Mouse (Mus musculus) embryonic stem cell, embryonic (primary cell): ENCODE results near the gene Parvg.

Experiments
- CTCF ChIA-PET, 4 experiments: fragments of 300-600 bp in 2 of 4; fragments of 350-600 bp in 2 of 4; sonication (Branson Sonifier 250); formaldehyde crosslinking; loops; one replicate each; lab custom pipeline; 2022; ENCODE audit warnings: inconsistent platforms in 2 of 4; lab: Charles Lee
- POLR2A ChIA-PET, 4 experiments: fragments of 300-600 bp in 2 of 4; fragments of 350-600 bp in 2 of 4; sonication (Branson Sonifier 250); formaldehyde crosslinking; loops; one replicate each; lab custom pipeline; 2022; ENCODE audit warnings: antibody characterized with exemption in 4 of 4, inconsistent platforms in 1 of 4; lab: Charles Lee

Parvg gene

DNA sequence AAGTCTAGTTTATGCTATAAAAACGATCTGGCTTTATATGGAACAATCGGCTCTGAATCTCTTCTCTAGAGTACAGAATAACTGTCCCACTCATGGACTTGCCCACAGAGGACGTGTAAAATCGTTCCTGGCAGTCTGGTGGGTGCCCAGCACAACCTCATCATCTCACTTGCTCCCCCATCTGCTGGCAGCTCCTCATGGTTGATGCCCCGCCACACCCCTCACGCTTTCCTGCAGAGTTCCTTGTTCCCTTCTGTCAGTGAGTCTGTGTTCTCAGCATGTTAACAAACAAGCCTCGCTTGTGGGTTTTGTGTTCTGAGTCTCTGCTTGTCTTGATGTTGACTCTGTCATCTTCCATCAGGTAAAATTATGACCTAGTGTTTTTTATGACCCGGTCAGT is 43.6 kb downstream of the Parvg start:
- POLR2A ChIA-PET = interaction anchor here in 1 of 4 experiments (0.6 kb wide), 1 partner anchor 619 kb away, joined by 3 read pairs; no protein-coding TSS in a partner anchor
- CTCF ChIA-PET = interaction anchor here in 1 of 4 experiments (0.6 kb wide), 1 partner anchor 462 kb away, joined by 3 read pairs; no protein-coding TSS in a partner anchor

DNA sequence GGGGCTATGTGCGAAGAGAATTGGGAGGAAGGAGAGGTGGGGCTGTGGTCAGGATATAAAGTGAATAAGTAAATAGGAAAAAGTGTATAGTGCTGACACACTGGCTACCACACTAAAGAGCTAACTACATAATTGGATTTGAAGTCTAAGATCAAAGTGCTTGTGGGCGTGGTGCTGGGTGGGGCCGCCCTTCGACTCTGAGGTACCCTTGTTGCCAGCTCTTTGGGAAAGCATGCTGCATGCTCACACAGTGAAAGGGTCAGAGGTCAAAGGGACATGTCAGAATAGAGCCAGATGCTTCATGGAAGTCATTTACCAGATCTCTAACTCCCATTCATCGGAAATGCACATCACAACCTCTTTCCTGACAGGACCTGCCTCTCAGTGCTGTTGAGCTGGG is 49.0 kb downstream of the Parvg start:
- CTCF ChIA-PET = interaction anchor here in 2 of 4 experiments (0.5 to 1.0 kb wide), 2 partner anchors 21 to 249 kb away, joined by 3 to 4 read pairs; no protein-coding TSS in a partner anchor
- POLR2A ChIA-PET = interaction anchor here in 1 of 4 experiments (0.8 kb wide), 1 partner anchor 21 kb away, joined by 3 read pairs; no protein-coding TSS in a partner anchor

DNA sequence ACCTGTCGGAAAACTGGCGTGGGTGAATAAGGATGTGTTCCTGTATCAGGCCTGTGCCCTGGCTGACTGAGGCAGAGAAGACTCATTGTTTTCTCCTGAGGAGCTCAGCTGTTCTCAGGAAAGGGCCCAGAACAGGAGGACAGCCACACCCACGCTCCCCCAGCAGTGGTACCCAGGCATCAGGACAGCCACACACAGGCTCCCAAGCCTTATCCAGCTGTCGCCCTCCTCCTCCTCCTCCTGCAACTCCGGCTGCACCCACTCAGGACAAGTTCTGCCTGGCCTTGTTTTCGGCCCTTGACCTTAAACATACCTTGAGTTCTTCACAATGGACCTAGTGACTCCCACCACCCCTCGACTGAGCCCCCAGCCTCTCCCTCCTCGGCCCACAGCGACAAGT is 54.9 kb downstream of the Parvg start:
- ChIA-PET CTCF (interaction anchor here in 1 of 4 experiments (0.6 kb wide), 1 partner anchor 554 kb away, joined by 4 read pairs; no protein-coding TSS in a partner anchor), POLR2A (no interaction called here)

DNA sequence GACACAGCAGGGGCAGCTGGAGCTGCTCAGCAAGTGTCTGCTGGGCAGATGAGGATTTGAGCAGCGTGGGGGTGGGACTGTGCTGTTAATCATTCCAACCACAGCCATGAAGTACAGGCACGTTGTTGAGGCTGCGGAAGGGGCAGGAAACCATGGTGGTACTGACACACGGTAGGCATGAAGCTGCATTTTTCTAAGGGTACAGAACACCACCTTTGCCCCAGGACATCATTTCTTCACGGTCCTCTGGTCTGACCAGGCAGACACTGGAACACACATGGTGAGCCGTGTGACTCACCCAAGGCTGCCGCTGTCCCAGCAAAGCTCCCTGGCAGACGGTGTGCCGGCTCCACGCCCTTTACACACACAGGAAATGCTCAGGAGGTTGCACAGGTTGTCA is 56.4 kb downstream of the Parvg start:
- ChIA-PET POLR2A (no interaction called here), CTCF (interaction anchor here in 1 of 4 experiments (1.4 kb wide), 1 partner anchor 13 kb away, joined by 3 read pairs; no protein-coding TSS in a partner anchor)

DNA sequence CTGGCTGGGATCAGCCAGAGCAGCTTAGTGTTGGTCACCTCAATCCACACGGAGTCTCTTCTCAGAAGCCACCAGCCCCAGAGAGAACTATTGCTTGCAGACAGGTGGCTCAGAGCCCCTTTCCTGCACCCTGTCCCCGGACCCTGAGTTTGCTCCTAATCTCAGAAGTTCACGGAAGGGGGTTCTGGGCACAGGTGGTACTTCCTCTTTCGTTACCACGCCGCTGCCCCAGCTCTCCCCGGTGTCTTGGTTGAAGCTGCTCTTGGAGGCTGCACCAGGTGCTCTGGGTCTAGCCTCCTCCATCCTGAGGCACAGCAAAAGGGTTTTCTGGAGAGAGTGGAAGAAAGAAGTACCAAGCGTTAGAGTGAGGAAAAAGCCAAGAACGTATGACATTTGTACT is 60.2 kb downstream of the Parvg start:
- ChIA-PET POLR2A (no interaction called here), CTCF (no interaction called here)

DNA sequence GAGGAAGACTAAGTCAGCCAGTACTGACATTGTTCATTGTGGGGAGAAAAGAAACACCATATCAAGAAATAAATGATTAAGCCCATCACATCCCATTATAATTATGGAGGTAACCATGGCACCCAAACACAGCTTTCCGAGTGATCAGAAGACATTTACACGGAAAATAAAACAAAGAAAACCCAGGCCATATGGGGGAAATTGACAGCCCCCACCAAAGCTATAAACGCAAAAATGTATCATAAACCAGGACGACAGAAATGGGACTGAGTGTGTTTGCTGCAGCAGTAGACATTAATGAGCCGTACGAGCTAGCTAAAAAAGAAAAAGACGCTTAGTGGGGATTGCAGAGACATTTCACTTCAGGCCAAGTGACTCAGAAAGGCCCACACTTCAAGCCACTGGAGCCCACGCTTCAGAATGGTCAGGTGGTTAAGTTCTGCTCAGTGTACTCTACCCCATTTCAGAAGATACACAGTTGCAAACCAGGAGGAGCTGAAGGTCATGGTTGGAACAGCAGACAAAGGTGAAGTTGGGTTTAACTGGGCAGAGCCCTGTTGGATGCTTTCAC is 62.3 kb downstream of the Parvg start:
- ChIA-PET POLR2A (interaction anchor here in 1 of 4 experiments (0.5 kb wide), 1 partner anchor 236 kb away, joined by 4 read pairs; no protein-coding TSS in a partner anchor), CTCF (no interaction called here)

GRCm38 (mm10) chr15:84388698-84389131 is 64.9 kb downstream of the Parvg start:
- CTCF ChIA-PET = no interaction called here
- POLR2A ChIA-PET = interaction anchor here in 2 of 4 experiments (0.6 to 1.3 kb wide), 3 partner anchors 62 to 242 kb away, joined by 3 to 4 read pairs (median 3); partner anchors contain the start of gene Samm50 (in 1 of the 2)

DNA sequence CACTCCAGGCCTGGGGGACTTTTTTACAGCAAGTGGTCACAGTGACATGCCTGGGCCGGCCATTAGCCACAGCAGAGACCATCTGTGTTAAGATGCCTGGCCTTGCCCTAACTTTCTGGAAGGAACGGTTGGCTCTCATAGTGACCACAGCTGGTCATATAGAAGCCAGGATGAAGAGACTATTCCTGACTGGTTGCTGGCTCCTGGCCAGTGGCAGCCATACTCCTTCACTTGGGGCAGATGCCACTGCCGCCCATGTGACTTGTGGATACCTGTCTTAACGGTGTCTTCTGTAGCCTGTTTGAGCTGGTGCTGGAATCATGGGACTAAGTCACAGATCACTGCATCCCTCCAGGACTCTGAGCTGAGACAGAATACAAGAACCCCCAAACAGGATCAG is 68.3 kb downstream of the Parvg start:
- CTCF ChIA-PET = no interaction called here
- POLR2A ChIA-PET = no interaction called here
